Mouse (Mus musculus): Measurements from ENCODE around the gene Hdc.

The Hdc gene

DNA sequence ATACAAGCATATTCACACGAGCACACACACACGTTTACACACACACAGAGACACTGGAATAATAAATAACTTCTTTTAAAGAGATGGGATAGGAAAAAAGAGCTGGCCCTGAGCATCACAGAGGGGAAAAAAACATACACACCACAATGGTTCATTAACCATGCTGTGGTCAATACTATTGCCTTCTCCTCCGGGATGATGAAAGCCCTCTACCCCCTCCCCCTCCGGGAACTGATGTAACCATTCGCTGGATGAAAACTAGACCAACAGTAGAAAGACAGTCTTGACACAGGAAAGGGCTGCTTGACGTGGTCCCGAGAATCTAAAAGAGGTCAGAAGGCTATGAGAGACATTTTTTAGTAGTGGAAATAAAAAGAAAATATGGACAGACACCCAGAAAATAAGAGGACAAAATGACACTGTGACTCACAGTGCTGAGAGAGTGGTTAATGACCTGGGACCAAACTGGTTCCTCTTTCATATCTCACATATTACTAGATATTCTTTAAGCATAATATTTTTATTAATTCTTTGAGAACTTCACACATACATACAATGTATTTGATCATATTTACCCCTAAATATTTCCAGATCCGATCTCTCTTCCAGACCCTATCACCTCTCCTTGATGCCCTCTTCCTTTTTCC is 67.7 kb downstream of the Hdc start:
- no peak for DNase-seq

DNA sequence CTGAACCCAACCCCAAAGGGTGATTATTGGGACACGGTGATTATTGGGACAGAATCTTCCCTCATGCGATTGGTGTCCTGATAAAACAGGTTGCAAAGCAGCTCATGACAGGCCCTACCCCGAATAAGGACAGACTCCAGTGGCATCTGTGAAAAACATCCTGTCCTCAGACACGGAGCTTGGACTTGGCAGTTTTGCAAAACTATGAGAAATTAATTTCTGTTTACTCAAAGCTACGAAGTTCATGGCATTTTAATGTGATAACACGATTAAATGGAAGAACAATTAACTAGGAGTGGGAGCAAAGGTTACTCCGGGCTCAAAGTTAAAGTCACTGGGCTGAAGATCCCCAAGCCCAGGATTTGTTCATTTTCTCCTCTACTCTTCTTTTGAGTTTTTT is 69.4 kb downstream of the Hdc start:
- no peak for DNase-seq

DNA sequence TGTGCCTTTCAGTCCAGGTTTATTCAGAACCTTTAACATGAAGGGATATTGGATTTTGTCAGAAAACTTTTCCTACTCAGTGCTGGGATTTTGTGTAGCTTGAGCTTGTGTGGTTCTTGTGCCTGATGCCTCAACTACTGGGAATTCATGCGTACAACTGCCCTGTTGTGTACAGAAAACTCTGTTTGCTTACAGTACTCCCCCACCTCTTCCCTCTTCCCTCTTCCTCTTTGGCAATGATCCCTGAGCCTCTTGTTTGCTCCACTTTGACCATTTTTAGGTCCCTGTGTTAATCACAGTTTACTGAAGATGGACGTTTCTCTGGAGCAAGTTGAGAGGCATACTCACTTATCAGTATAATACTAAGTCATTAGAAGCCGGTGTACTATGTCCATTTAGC is 72.7 kb downstream of the Hdc start:
- no peak for DNase-seq

- no peak for DNase-seq
These were observed 73.8 kb downstream of the Hdc start for GRCm38 (mm10) chr2:126545297-126545696.

Measured in retina, postnatal 1 day (tissue).